In genomic region chr9:58012935-58013334, GRCm38 (mm10) we compare ENCODE assay signal across 20 mouse cellular contexts. TPM values are rescaled to one million over a fixed set of nuclear protein-coding genes. Genes with fewer than 3 reads are reported as not detected.
A peak's percentile ranks its signal among the peaks of the same experiment; 100 is the strongest.
DNase-seq lines count a peak whose midpoint lies in the region; ATAC-seq lines count a peak whose summit lies in the region.
"Had no signal": no experiment of that assay in that cellular context is flagged by ENCODE, and none has a peak within 500 bp of the region (broad histone marks: within the 10 kb centered on the region; RNA-seq: fewer than 3 reads in every experiment).

No protein-coding gene starts in this region.

- H3K9me3 ChIP-seq in kidney, embryonic 14.5 days (ENCODE audit: control insufficient read depth, low read length), result no peaks in the 10 kb centered on the region
- no peaks in the 10 kb centered on the region for H3K9me3 ChIP-seq in forebrain, embryonic 15.5 days
- H3K9me3 ChIP-seq: heart, embryonic 15.5 days; hindbrain, embryonic 15.5 days; intestine, embryonic 15.5 days; midbrain, embryonic 10.5 days had no signal

- no peak overlapping the region for H3K27ac ChIP-seq in kidney, embryonic 14.5 days (ENCODE audit: low read depth, low read length)
- H3K27ac ChIP-seq in forebrain, embryonic 15.5 days (replicated peaks), result peak overlapping the region; percentile 40; the same call in 1 of the 2 replicates
- H3K27ac ChIP-seq: gastrocnemius, adult 2 months; heart, embryonic 15.5 days; hindbrain, embryonic 15.5 days; intestine, embryonic 15.5 days; midbrain, embryonic 10.5 days had no signal

- 13% methylated on average over 2 of the region's 2 CpGs for WGBS in kidney, embryonic 14.5 days
- 22% methylated on average over 2 of the region's 2 CpGs for WGBS in forebrain, embryonic 15.5 days

- H3K27me3 ChIP-seq in kidney, embryonic 14.5 days (ENCODE audit: control insufficient read depth, insufficient read depth, low read length), result no peaks in the 10 kb centered on the region
- no peaks in the 10 kb centered on the region for H3K27me3 ChIP-seq in forebrain, embryonic 15.5 days
- H3K27me3 ChIP-seq: hindbrain, embryonic 15.5 days; intestine, embryonic 15.5 days had no signal

- DNase-seq in cerebellum, postnatal 10 days, result peak; percentile 63 to 68
- no peak for DNase-seq in cerebellum, postnatal 36 days
- no peak for DNase-seq in kidney, adult 11 months
- peak; percentile 80 for DNase-seq in Muller cell, postnatal 12 days (ENCODE audit: inconsistent ontology term)
- no peak for DNase-seq in thymus, postnatal 36 days
- no peak for DNase-seq in left cerebral cortex, postnatal 10 days (ENCODE audit: extremely low spot score in 1 of 2, low spot score in 2 of 2)
- DNase-seq: cerebellum, adult 18-20 months; gastrocnemius, adult 2 months; heart, postnatal 4 days; liver, postnatal 0 days; right cerebral cortex, postnatal 4 days; thymus, postnatal 14 days had no signal

- H3K36me3 ChIP-seq in kidney, embryonic 14.5 days (ENCODE audit: control insufficient read depth, insufficient read depth, low read length), result no peaks in the 10 kb centered on the region
- H3K36me3 ChIP-seq in forebrain, embryonic 15.5 days, result no peaks in the 10 kb centered on the region
- H3K36me3 ChIP-seq: heart, embryonic 15.5 days; hindbrain, embryonic 15.5 days; intestine, embryonic 15.5 days; midbrain, embryonic 10.5 days had no signal

- intact Hi-C loops in left cerebral cortex, postnatal 10 days (cut with DNase I), result no loop called here

- ATAC-seq in kidney, embryonic 14.5 days (ENCODE audit: low FRiP score, low TSS enrichment), result 0 out of 2 replicates have a peak, but pooled peaks have one; percentile 13
- ATAC-seq in forebrain, embryonic 15.5 days (replicated peaks), result peak; percentile 56
- ATAC-seq: intestine, embryonic 15.5 days; liver, postnatal 0 days; lung, postnatal 0 days had no signal

- no peak overlapping the region for H3K9ac ChIP-seq in kidney, embryonic 14.5 days (ENCODE audit: low read depth, low read length)
- H3K9ac ChIP-seq in forebrain, embryonic 15.5 days (replicated peaks), result no peak overlapping the region
- H3K9ac ChIP-seq: heart, embryonic 15.5 days; hindbrain, embryonic 15.5 days; intestine, embryonic 15.5 days; liver, postnatal 0 days had no signal

- no peak overlapping the region for H3K4me2 ChIP-seq in kidney, embryonic 14.5 days (replicated peaks; ENCODE audit: low read depth, low read length)
- H3K4me2 ChIP-seq in forebrain, embryonic 15.5 days (replicated peaks), result no peak overlapping the region
- H3K4me2 ChIP-seq: heart, embryonic 15.5 days; hindbrain, embryonic 15.5 days; intestine, embryonic 15.5 days had no signal

- H3K4me1 ChIP-seq in kidney, embryonic 14.5 days (ENCODE audit: control insufficient read depth, insufficient read depth, low read length), result peaks cover 22% of the 10 kb centered on the region
- peaks cover 28% of the 10 kb centered on the region for H3K4me1 ChIP-seq in forebrain, embryonic 15.5 days

- no peak overlapping the region for H3K4me3 ChIP-seq in kidney, embryonic 14.5 days (ENCODE audit: low read length)
- no peak overlapping the region for H3K4me3 ChIP-seq in forebrain, embryonic 15.5 days
- H3K4me3 ChIP-seq: gastrocnemius, adult 2 months; heart, embryonic 15.5 days; hindbrain, embryonic 15.5 days; intestine, embryonic 15.5 days; midbrain, embryonic 10.5 days had no signal

RNA-seq across cellular contexts. Expression of gene Cyp11a1, which starts 6.7 kb away (rescaled TPM):
- polyA plus RNA-seq in kidney, embryonic 14.5 days (2014; fragmentation: Nextera tagmentation; extraction: Ambion mirVana), result 0.47 and 0.87 TPM in 2 replicates
- polyA plus RNA-seq in forebrain, embryonic 15.5 days (2015; fragmentation: Nextera tagmentation; extraction: Ambion mirVana), result 0.31 and 0.45 TPM in 2 replicates
- 1 to 10 TPM; 2.4 to 3.4 TPM for total RNA-seq in left cerebral cortex, postnatal 10 days (2021)
- total RNA-seq: liver, adult 2 months had no signal
- polyA plus RNA-seq: liver, adult 2 months had no signal

RNA-seq across cellular contexts. Expression of gene Stra6, which starts 50.7 kb away (rescaled TPM):
- polyA plus RNA-seq in kidney, embryonic 14.5 days (2014; fragmentation: Nextera tagmentation; extraction: Ambion mirVana), result 25.7 and 39.2 TPM in 2 replicates
- 8.7 and 10.8 TPM in 2 replicates for polyA plus RNA-seq in forebrain, embryonic 15.5 days (2015; fragmentation: Nextera tagmentation; extraction: Ambion mirVana)
- 10 to 100 TPM in 1 of 2 experiments, 1 to 10 TPM in 1; 10.0 to 10.9 TPM for total RNA-seq in left cerebral cortex, postnatal 10 days (2021)
- total RNA-seq: liver, adult 2 months had no signal
- polyA plus RNA-seq: liver, adult 2 months; liver, postnatal 0 days had no signal

Comparison
In these comparisons a context has a peak if more than half of its experiments do, and no peak if none do; other contexts are left out.
1. DNase-seq: peak in cerebellum, postnatal 10 days (2 of 2) and Muller cell, postnatal 12 days (single experiment); none in cerebellum, postnatal 36 days (0 of 2), kidney, adult 11 months (single experiment), thymus, postnatal 36 days (0 of 2) and left cerebral cortex, postnatal 10 days (0 of 2).